8 mouse cellular contexts compared by ENCODE assay signal in the genomic region with DNA sequence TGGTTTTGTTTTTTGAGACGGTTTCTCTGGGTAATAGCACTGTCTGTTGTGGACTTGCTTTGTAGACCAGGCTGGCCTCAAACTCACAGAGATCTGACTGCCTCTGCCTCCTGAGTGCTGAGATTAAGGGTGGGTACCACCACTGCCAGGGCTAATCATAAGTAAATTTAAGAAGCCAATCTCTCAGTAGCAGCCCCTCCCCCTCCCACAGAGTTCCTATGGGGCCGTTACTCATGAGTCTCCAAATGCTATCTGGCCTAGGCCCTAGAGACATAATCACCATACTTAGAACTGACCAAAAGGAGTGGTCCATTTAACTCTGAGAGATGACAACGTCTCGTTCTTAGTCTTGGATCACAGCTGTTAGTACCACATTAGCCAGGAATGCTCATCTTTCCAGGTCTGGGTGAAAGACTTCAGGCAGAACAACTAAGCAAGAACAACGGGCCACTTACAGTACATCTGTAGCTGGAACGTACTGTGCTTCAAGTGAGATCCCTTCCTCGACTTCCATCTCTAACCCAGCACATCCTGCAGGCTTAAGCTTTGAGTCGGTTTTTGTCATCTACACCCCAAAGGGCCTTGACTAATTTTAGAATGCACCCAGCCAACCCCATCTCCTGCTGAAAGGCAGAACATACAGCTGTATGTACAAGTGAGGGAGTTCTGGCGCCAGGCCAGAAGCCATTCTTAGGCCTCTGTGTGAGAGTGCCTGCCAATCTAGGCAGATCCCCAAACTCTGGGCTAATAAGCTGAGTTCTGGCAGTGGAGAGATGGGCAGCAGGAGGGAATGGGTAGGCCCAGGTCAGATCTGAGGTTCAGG.
DNase-seq lines count a peak whose midpoint lies in the region; ATAC-seq and TF ChIP-seq lines count a peak whose summit lies in the region.

No protein-coding gene starts in this region.

- no peak overlapping the region for H3ac ChIP-seq in myocyte (ENCODE audit: control insufficient read depth, insufficient read length)

- peak; percentile 24 to 28 for DNase-seq in left cerebral cortex, adult 18-20 months (ENCODE audit: low spot score in 2 of 2)
- DNase-seq in left cerebral cortex, adult 11 months (ENCODE audit: low spot score) = no peak
- peak; percentile 49 for DNase-seq in Muller cell, postnatal 12 days (ENCODE audit: inconsistent ontology term)
- peak; percentile 67 for DNase-seq in thymus, postnatal 25 days

- H3K4me1 ChIP-seq in embryonic facial prominence, embryonic 15.5 days = peaks cover 25% of the 10 kb centered on the region
- H3K4me1 ChIP-seq in kidney, embryonic 16.5 days (ENCODE audit: insufficient read depth, low read length) = peaks cover 28% of the 10 kb centered on the region

- no peaks in the 10 kb centered on the region for H3K9me3 ChIP-seq in embryonic facial prominence, embryonic 15.5 days (replicated peaks)
- H3K9me3 ChIP-seq in kidney, embryonic 16.5 days (ENCODE audit: low read length) = no peaks in the 10 kb centered on the region

- no peaks in the 10 kb centered on the region for H3K79me2 ChIP-seq in myocyte (ENCODE audit: control insufficient read depth, insufficient read depth)

- 46% methylated on average over 9 of the region's 9 CpGs for WGBS in embryonic facial prominence, embryonic 15.5 days
- 73% methylated on average over 9 of the region's 9 CpGs for WGBS in kidney, embryonic 16.5 days

- no peak overlapping the region for H3K4me3 ChIP-seq in embryonic facial prominence, embryonic 15.5 days (replicated peaks)
- H3K4me3 ChIP-seq in kidney, embryonic 16.5 days (ENCODE audit: low read length) = no peak overlapping the region
- no peak overlapping the region for H3K4me3 ChIP-seq in myocyte

- H3K27ac ChIP-seq in embryonic facial prominence, embryonic 15.5 days (replicated peaks) = peak overlapping the region; percentile 48
- peak overlapping the region; percentile 71 for H3K27ac ChIP-seq in kidney, embryonic 16.5 days (ENCODE audit: low read length)

- no peak for TF ChIP-seq POLR2A in myocyte (IDR thresholded peaks at IDR 0.05; ENCODE audit: insufficient read length, low read depth)

- H3K9ac ChIP-seq in embryonic facial prominence, embryonic 15.5 days = no peak overlapping the region
- H3K9ac ChIP-seq in kidney, embryonic 16.5 days (replicated peaks; ENCODE audit: low read length) = 0 out of 2 replicates have a peak overlapping the region, but pooled peaks have one; percentile 4

- no peaks in the 10 kb centered on the region for H3K36me3 ChIP-seq in embryonic facial prominence, embryonic 15.5 days
- H3K36me3 ChIP-seq in kidney, embryonic 16.5 days (ENCODE audit: insufficient read depth, low read length) = no peaks in the 10 kb centered on the region
- H3K36me3 ChIP-seq in myocyte (ENCODE audit: control insufficient read depth, insufficient read depth) = no peaks in the 10 kb centered on the region

- no peaks in the 10 kb centered on the region for H3K27me3 ChIP-seq in embryonic facial prominence, embryonic 15.5 days
- H3K27me3 ChIP-seq in kidney, embryonic 16.5 days (ENCODE audit: insufficient read depth, low read length) = no peaks in the 10 kb centered on the region
- no peaks in the 10 kb centered on the region for H3K27me3 ChIP-seq in myocyte (ENCODE audit: control insufficient read depth, insufficient read depth, insufficient read length)

- ATAC-seq in embryonic facial prominence, embryonic 15.5 days (ENCODE audit: insufficient number of reproducible peaks, low FRiP score, low TSS enrichment, low read depth) = peak; percentile 61; the same call in 1 of the 2 replicates
- peak; percentile 36 for ATAC-seq in kidney, embryonic 16.5 days (ENCODE audit: low FRiP score, low TSS enrichment)
- ATAC-seq in activated CD4-positive, CD25-positive, alpha-beta regulatory T cell, adult 4 months = no peak

- H3K4me2 ChIP-seq in embryonic facial prominence, embryonic 15.5 days (replicated peaks) = no peak overlapping the region
- H3K4me2 ChIP-seq in kidney, embryonic 16.5 days (replicated peaks; ENCODE audit: low read depth, low read length) = no peak overlapping the region
- H3K4me2 ChIP-seq in myocyte (ENCODE audit: low read depth) = no peak overlapping the region

TF ChIP-seq in myocyte, 11 proteins besides CTCF, POLR2A, EP300 and RAD21:
- TF ChIP-seq MYOG (IDR thresholded peaks at IDR 0.05; ENCODE audit: control insufficient read depth in 1 of 3, insufficient read depth in 1 of 3, insufficient read length in 2 of 3, low read depth in 2 of 3) = peak in 2 of 3 experiments; percentile 9 to 51
- TF ChIP-seq MYOD1 (IDR thresholded peaks at IDR 0.05; ENCODE audit: control insufficient read depth in 1 of 3, insufficient read length in 2 of 3, low read depth in 2 of 3) = peak in 1 of 3 experiments; percentile 24
- no peak for TF ChIP-seq SRF (IDR thresholded peaks at IDR 0.05; ENCODE audit: control insufficient read depth, insufficient read length, low read depth)
